Mouse (Mus musculus) monocyte, adult 2 months (primary cell): ENCODE results near the gene Ftcd.

ENCODE experiments used
- DNase-seq, 2 experiments: peaks; one replicate each; pipeline ENCODE4 v3.0.0; 2022; ENCODE audit warnings: low spot score in 2 of 2, low read depth in 1 of 2

The Ftcd gene

GRCm38 (mm10) chr10:76602690-76603089, 27.2 kb downstream of the Ftcd start:
- no peak for DNase-seq

DNA sequence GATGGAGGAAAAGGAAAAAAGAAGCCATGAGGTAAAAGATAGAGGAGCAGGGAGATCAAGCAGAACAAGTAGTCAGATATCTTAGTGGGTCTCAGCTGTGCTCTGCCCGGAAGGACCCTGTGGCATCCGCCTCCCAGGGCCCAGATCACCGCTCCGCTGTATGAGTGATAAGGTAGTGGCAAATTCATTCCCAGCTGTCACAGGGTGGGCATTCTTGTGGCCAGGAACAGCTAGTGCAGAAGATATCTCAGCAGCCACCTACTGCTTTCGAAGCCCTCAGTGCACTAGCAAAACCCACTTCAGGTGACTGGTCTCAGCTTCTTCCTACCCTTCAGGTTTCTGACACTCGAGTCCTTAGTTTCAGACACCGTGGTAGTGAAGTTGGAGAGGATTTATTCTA, 37.0 kb downstream of the Ftcd start:
- no peak for DNase-seq

- DNase-seq = no peak
These were observed 47.0 kb downstream of the Ftcd start for GRCm38 (mm10) chr10:76622411-76622810.

GRCm38 (mm10) chr10:76622928-76623680, 47.7 kb downstream of the Ftcd start, which contains the start of gene Col6a2:
TSS of gene Col6a2 (minus strand) at chr10:76623630.
- no peak for DNase-seq

DNA sequence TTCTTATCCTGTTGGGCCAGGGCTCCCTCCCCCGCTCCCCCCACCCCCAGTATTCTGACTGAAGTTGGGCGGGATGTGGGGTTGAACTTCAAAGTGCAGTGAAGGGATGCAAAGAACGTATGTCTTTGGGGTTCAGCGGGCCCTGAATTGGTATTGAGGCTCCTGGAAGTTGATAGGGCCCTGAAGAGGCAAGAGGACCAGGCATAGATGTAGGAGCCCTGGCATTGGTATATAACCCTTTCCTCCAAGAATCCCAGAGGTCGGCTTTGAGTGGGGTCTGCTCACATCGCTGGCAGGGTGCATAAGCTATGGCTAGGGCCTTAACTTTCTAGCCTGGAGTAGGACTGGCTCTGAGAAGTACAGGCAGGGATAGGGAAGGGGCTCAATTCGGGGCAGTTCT, 48.3 kb downstream of the Ftcd start:
- no peak for DNase-seq

DNA sequence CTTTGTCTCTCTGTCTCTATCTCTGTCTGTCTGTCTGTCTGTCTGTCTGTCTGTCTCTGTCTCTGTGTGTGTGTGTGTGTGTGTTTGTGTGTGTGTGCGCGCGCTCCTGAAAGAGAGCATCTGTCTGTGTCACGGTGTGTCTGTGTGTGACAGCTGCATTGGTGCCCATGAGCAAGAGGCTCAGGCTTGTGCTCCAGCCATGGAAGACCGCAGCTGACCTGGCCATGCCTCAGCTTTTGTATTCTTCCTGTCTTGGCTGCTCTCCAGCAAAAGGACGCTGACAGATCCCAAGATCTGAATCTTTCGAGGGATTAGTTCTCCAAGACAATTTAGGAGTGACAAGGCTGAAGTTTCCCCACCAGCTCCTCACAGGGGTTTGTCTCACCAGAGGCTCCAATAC, 49.5 kb downstream of the Ftcd start:
- DNase-seq = no peak

GRCm38 (mm10) chr10:76627714-76628113, 52.3 kb downstream of the Ftcd start:
- no peak for DNase-seq

DNA sequence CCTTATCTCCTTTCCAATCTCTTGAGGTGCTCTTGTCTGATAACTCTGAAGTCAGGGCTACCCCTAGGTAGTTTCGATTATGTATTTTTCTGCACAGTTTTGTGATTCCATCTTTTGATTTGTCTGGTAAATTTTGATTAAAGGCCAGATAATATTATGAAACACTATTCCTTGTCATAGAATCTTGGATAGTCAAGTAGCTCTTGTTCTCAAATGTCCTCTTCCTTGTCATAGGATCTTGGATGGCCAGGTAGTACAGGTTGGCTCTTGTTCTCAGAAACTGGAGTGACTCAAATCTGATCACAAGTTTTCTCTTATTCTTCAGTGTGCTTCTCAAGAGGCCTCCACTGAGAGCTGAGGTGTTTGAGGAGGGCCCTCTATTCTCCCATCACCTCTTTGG, 55.2 kb downstream of the Ftcd start:
- no peak for DNase-seq

- DNase-seq = no peak
These were observed 57.2 kb downstream of the Ftcd start for GRCm38 (mm10) chr10:76632630-76633029.

- no peak for DNase-seq
These were observed 58.7 kb downstream of the Ftcd start for GRCm38 (mm10) chr10:76634094-76634571.

- no peak for DNase-seq
These were observed 59.1 kb downstream of the Ftcd start for GRCm38 (mm10) chr10:76634584-76634983.

- DNase-seq = no peak
These were observed 60.6 kb downstream of the Ftcd start for GRCm38 (mm10) chr10:76636026-76636425.

GRCm38 (mm10) chr10:76636601-76637000, 61.2 kb downstream of the Ftcd start:
- no peak for DNase-seq
